Mouse (Mus musculus) intestine, embryonic 16.5 days (tissue): ENCODE data around the gene Spns3. TPM values are rescaled to one million over a fixed set of nuclear protein-coding genes. Genes with fewer than 3 reads are reported as not detected.

Experiments
- ATAC-seq: fragments of 200-750 bp; cut with Nextera tagmentation; 2 replicates; pipeline ENCODE4 v1.8.0; 2017; ENCODE audit warnings: moderate TSS enrichment, moderate library complexity
- H3K27ac ChIP-seq: fragments of 300-500 bp; sonication (generic); 2 replicates; pipeline ENCODE4 v1.5.1; 2014; ENCODE audit warnings: mild to moderate bottlenecking, low read length
- H3K27me3 ChIP-seq: fragments of 300-500 bp; sonication (generic); replicated peaks from 2 replicates; pipeline ENCODE4 v1.6.1; 2014; ENCODE audit warnings: low read length, control low read depth, mixed read lengths; ENCODE audit not compliant: control insufficient read depth, insufficient read depth
- H3K36me3 ChIP-seq: fragments of 300-500 bp; sonication (generic); 2 replicates; pipeline ENCODE4 v1.6.1; 2014; ENCODE audit warnings: low read length, control low read depth; ENCODE audit not compliant: control insufficient read depth, insufficient read depth
- H3K4me1 ChIP-seq: fragments of 300-500 bp; sonication (generic); 2 replicates; pipeline ENCODE4 v1.6.1; 2014; ENCODE audit warnings: low read length, control low read depth, mixed read lengths; ENCODE audit not compliant: control insufficient read depth, insufficient read depth
- H3K4me2 ChIP-seq: fragments of 300-500 bp; sonication (generic); 2 replicates; pipeline ENCODE4 v1.6.1; 2014; ENCODE audit warnings: low read depth, low read length, control low read depth
- H3K4me3 ChIP-seq: fragments of 300-500 bp; sonication (generic); 2 replicates; pipeline ENCODE4 v1.5.1; 2014; ENCODE audit warnings: mild to moderate bottlenecking, low read length
- H3K9ac ChIP-seq: fragments of 300-500 bp; sonication (generic); 2 replicates; pipeline ENCODE4 v1.6.1; 2014; ENCODE audit warnings: low read depth, low read length
- H3K9me3 ChIP-seq: fragments of 300-500 bp; sonication (generic); 2 replicates; pipeline ENCODE4 v1.6.1; 2016; ENCODE audit warnings: low read length, control low read depth; ENCODE audit not compliant: control insufficient read depth
- whole genome bisulfite sequencing: fragments of 180-500 bp; shearing (Covaris S2); extraction: QIAGEN DNeasy Blood & Tissue Kit; methylation state at CpG from one replicate; pipeline ENCODE4 v1.1.7; 2014; 5-methylcytosine and 5-hydroxymethylcytosine counted together
- polyA plus RNA-seq: library from polyadenylated mRNA; unstranded; fragments of >200 nt; fragmentation: Nextera tagmentation; extraction: Ambion mirVana; gene quantifications from 2 replicates; pipeline ENCODE4 v1.2.1, GENCODE M21; 2015

Spns3 gene
- polyA plus RNA-seq, 1 experiment from 2014 or later = 3.2 TPM

GRCm38 (mm10) chr11:72485157-72485556 lies 65.1 kb downstream of the Spns3 start:
- no peak overlapping the region for H3K4me2 ChIP-seq
- 54% methylated on average over 5 of the region's 5 CpGs for WGBS

GRCm38 (mm10) chr11:72484549-72484948 lies 65.8 kb downstream of the Spns3 start:
- ATAC-seq = no peak
- Histone ChIP-seq H3K4me1 (peaks cover 10% of the 10 kb centered on the region; the same call in 1 of the 2 replicates), H3K4me2 (no peak overlapping the region), H3K27ac (no peak overlapping the region), H3K36me3 (no peaks in the 10 kb centered on the region), H3K4me3 (no peak overlapping the region), H3K9ac (no peak overlapping the region), H3K27me3 (peaks cover 15% of the 10 kb centered on the region), H3K9me3 (no peaks in the 10 kb centered on the region)
- 42% methylated on average over 6 of the region's 6 CpGs for WGBS

More at GRCm38 (mm10) chr11:72485157-72485556, 65.1 kb downstream of the Spns3 start:
- no peaks in the 10 kb centered on the region for H3K36me3 ChIP-seq
- no peak overlapping the region for H3K9ac ChIP-seq
- ATAC-seq = no peak
- H3K27me3 ChIP-seq = peaks cover 15% of the 10 kb centered on the region
- H3K9me3 ChIP-seq = no peaks in the 10 kb centered on the region
- H3K4me1 ChIP-seq = peaks cover 10% of the 10 kb centered on the region; the same call in 1 of the 2 replicates
- no peak overlapping the region for H3K4me3 ChIP-seq
- H3K27ac ChIP-seq = no peak overlapping the region

- H3K27ac ChIP-seq = no peak overlapping the region
- 66% methylated on average over 4 of the region's 4 CpGs for WGBS
- peak; percentile 21; the same call in 1 of the 2 replicates for ATAC-seq
- no peaks in the 10 kb centered on the region for H3K36me3 ChIP-seq
- H3K4me3 ChIP-seq = no peak overlapping the region
- no peaks in the 10 kb centered on the region for H3K27me3 ChIP-seq
- peak overlapping the region; percentile 3; the same call in 1 of the 2 replicates for H3K9ac ChIP-seq
- no peaks in the 10 kb centered on the region for H3K9me3 ChIP-seq
- H3K4me2 ChIP-seq = no peak overlapping the region
- H3K4me1 ChIP-seq = peaks cover 11% of the 10 kb centered on the region
These were observed 68.4 kb downstream of the Spns3 start for GRCm38 (mm10) chr11:72481952-72482351.

GRCm38 (mm10) chr11:72481313-72481712 lies 69.0 kb downstream of the Spns3 start:
- H3K9ac ChIP-seq = no peak overlapping the region
- no peaks in the 10 kb centered on the region for H3K36me3 ChIP-seq
- H3K4me1 ChIP-seq = peaks cover 14% of the 10 kb centered on the region
- no peak overlapping the region for H3K4me3 ChIP-seq
- H3K9me3 ChIP-seq = no peaks in the 10 kb centered on the region
- ATAC-seq = no peak
- 78% methylated on average over 5 of the region's 5 CpGs for WGBS
- H3K27ac ChIP-seq = no peak overlapping the region
- H3K27me3 ChIP-seq = no peaks in the 10 kb centered on the region
- no peak overlapping the region for H3K4me2 ChIP-seq

GRCm38 (mm10) chr11:72479499-72479898 lies 70.8 kb downstream of the Spns3 start:
- 73% methylated on average over 2 of the region's 2 CpGs for WGBS
- ATAC-seq = no peak

GRCm38 (mm10) chr11:72478228-72478627 lies 72.1 kb downstream of the Spns3 start:
- Histone ChIP-seq H3K4me1 (peaks cover 38% of the 10 kb centered on the region), H3K36me3 (no peaks in the 10 kb centered on the region), H3K4me2 (no peak overlapping the region), H3K27me3 (no peaks in the 10 kb centered on the region), H3K9ac (peak overlapping the region; percentile 29; the same call in 1 of the 2 replicates), H3K9me3 (no peaks in the 10 kb centered on the region), H3K4me3 (no peak overlapping the region), H3K27ac (peak overlapping the region; percentile 40; the same call in 1 of the 2 replicates)
- WGBS = 77% methylated on average over 6 of the region's 6 CpGs
- ATAC-seq = no peak

More at GRCm38 (mm10) chr11:72479499-72479898, 70.8 kb downstream of the Spns3 start:
- Histone ChIP-seq H3K4me2 (no peak overlapping the region), H3K4me1 (peaks cover 28% of the 10 kb centered on the region), H3K9ac (no peak overlapping the region), H3K27me3 (no peaks in the 10 kb centered on the region), H3K27ac (no peak overlapping the region), H3K4me3 (no peak overlapping the region), H3K9me3 (no peaks in the 10 kb centered on the region), H3K36me3 (no peaks in the 10 kb centered on the region)

- H3K27ac ChIP-seq = peak overlapping the region; percentile 40; the same call in 1 of the 2 replicates
- peaks cover 40% of the 10 kb centered on the region for H3K4me1 ChIP-seq
- H3K4me2 ChIP-seq = no peak overlapping the region
- ATAC-seq = no peak
- 76% methylated on average over 1 of the region's 1 CpGs for WGBS
- H3K9me3 ChIP-seq = no peaks in the 10 kb centered on the region
- H3K27me3 ChIP-seq = no peaks in the 10 kb centered on the region
- H3K36me3 ChIP-seq = no peaks in the 10 kb centered on the region
- no peak overlapping the region for H3K4me3 ChIP-seq
- no peak overlapping the region; the same call in 1 of the 2 replicates for H3K9ac ChIP-seq
These were observed 72.7 kb downstream of the Spns3 start for GRCm38 (mm10) chr11:72477653-72478052.

- H3K9ac ChIP-seq = no peak overlapping the region
- peaks cover 43% of the 10 kb centered on the region for H3K4me1 ChIP-seq
- no peak overlapping the region for H3K27ac ChIP-seq
- no peaks in the 10 kb centered on the region for H3K9me3 ChIP-seq
- H3K36me3 ChIP-seq = no peaks in the 10 kb centered on the region
- ATAC-seq = no peak
- WGBS = 38% methylated on average over 5 of the region's 5 CpGs
- H3K4me3 ChIP-seq = no peak overlapping the region
- H3K27me3 ChIP-seq = no peaks in the 10 kb centered on the region
- no peak overlapping the region for H3K4me2 ChIP-seq
These were observed 73.1 kb downstream of the Spns3 start for GRCm38 (mm10) chr11:72477182-72477581.

GRCm38 (mm10) chr11:72476074-72476625 lies 74.2 kb downstream of the Spns3 start:
- 73% methylated on average over 7 of the region's 7 CpGs for WGBS
- no peaks in the 10 kb centered on the region for H3K36me3 ChIP-seq
- H3K4me3 ChIP-seq = no peak overlapping the region

More at GRCm38 (mm10) chr11:72476074-72476625, 74.2 kb downstream of the Spns3 start:
- no peak for ATAC-seq
- Histone ChIP-seq H3K9ac (no peak overlapping the region), H3K27me3 (no peaks in the 10 kb centered on the region), H3K27ac (peak overlapping the region; percentile 43; the same call in 1 of the 2 replicates), H3K9me3 (no peaks in the 10 kb centered on the region), H3K4me2 (no peak overlapping the region), H3K4me1 (peaks cover 45% of the 10 kb centered on the region)
